In the genomic region with DNA sequence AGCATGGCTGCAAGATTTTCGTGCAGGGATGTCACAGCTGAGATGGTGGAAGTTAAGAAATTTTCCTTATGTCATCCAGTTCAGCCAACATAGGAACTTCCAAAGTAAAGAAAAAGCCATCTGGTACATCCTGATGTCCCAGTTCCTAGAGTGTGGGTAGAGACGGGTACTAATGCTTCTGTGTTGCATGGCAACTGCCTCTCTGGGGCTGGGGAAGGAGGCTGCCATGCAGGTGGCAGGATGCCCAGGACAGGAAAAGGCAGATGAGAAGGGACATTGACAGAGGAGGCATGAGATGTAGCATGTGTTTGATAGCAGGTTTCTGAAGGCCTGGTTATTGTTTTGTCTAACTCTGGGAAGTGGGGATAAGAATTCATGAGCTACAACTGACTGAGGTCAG, we compare ENCODE assay signal across 14 mouse cellular contexts.
A peak's percentile ranks its signal among the peaks of the same experiment; 100 is the strongest.
DNase-seq lines count a peak whose midpoint lies in the region; ATAC-seq and TF ChIP-seq lines count a peak whose summit lies in the region.
"Had no signal": no experiment of that assay in that cellular context is flagged by ENCODE, and none has a peak within 500 bp of the region (broad histone marks: within the 10 kb centered on the region; RNA-seq: fewer than 3 reads in every experiment).

No protein-coding gene starts in this region.

- no peak overlapping the region for H3K27ac ChIP-seq in midbrain, postnatal 0 days (ENCODE audit: low read depth, low read length)
- H3K27ac ChIP-seq in midbrain, embryonic 15.5 days: no peak overlapping the region
- H3K27ac ChIP-seq: heart, embryonic 13.5 days; hindbrain, embryonic 14.5 days had no signal

- no peak for ATAC-seq in midbrain, postnatal 0 days (ENCODE audit: low FRiP score)
- ATAC-seq in midbrain, embryonic 15.5 days (replicated peaks): no peak
- no peak for ATAC-seq in megakaryocyte progenitor cell, adult 5-6 weeks (replicated peaks; ENCODE audit: poor library complexity)

- H3K9ac ChIP-seq in midbrain, postnatal 0 days (replicated peaks; ENCODE audit: low read length, poor library complexity, severe bottlenecking): no peak overlapping the region
- no peak overlapping the region for H3K9ac ChIP-seq in midbrain, embryonic 15.5 days
- H3K9ac ChIP-seq: heart, embryonic 13.5 days; hindbrain, embryonic 14.5 days had no signal

- intact Hi-C loops in gastrocnemius, postnatal 14 days (cut with DNase I; ENCODE audit: low total_unique reads): no loop called here

- 80% methylated on average over 2 of the region's 2 CpGs for WGBS in midbrain, postnatal 0 days
- 85% methylated on average over 2 of the region's 2 CpGs for WGBS in midbrain, embryonic 15.5 days

- no peak overlapping the region for H3K4me2 ChIP-seq in midbrain, postnatal 0 days (ENCODE audit: low read depth, low read length, poor library complexity, severe bottlenecking)
- H3K4me2 ChIP-seq in midbrain, embryonic 15.5 days: no peak overlapping the region
- H3K4me2 ChIP-seq: heart, embryonic 13.5 days; hindbrain, embryonic 14.5 days; liver, embryonic 11.5 days had no signal

- H3K9me3 ChIP-seq in midbrain, postnatal 0 days (ENCODE audit: low read length): no peaks in the 10 kb centered on the region
- no peaks in the 10 kb centered on the region for H3K9me3 ChIP-seq in midbrain, embryonic 15.5 days
- H3K9me3 ChIP-seq: heart, embryonic 13.5 days had no signal

- peaks cover 6% of the 10 kb centered on the region; the same call in 1 of the 2 replicates for H3K36me3 ChIP-seq in midbrain, postnatal 0 days (ENCODE audit: insufficient read depth, low read length)
- H3K36me3 ChIP-seq in midbrain, embryonic 15.5 days (replicated peaks): no peaks in the 10 kb centered on the region
- H3K36me3 ChIP-seq: heart, embryonic 13.5 days had no signal

- TF ChIP-seq CTCF in midbrain, postnatal 0 days (IDR thresholded peaks at IDR 0.05): no peak

- no peak overlapping the region for H3K4me3 ChIP-seq in midbrain, postnatal 0 days (ENCODE audit: low read depth, low read length)
- no peak overlapping the region for H3K4me3 ChIP-seq in midbrain, embryonic 15.5 days
- H3K4me3 ChIP-seq: heart, embryonic 13.5 days had no signal

- H3K4me1 ChIP-seq in midbrain, postnatal 0 days (ENCODE audit: insufficient read depth, low read length): no peaks in the 10 kb centered on the region
- H3K4me1 ChIP-seq in midbrain, embryonic 15.5 days: peaks cover 11% of the 10 kb centered on the region

- peak; percentile 24 for DNase-seq in midbrain, postnatal 0 days (ENCODE audit: low spot score)
- DNase-seq in frontal cortex, postnatal 36 days (ENCODE audit: low spot score in 2 of 2): peak; percentile 71 to 81
- peak; percentile 61 to 86 for DNase-seq in left cerebral cortex, adult 9 months (ENCODE audit: low spot score in 2 of 2)
- peak; percentile 92 for DNase-seq in telencephalon, adult 2 months (ENCODE audit: low read depth, low spot score)
- DNase-seq in gastrocnemius, postnatal 14 days: no peak
- no peak for DNase-seq in c-Kit-positive CD71-positive TER-119-positive erythroid progenitor cells, embryonic 14.5 days (ENCODE audit: low spot score)
- DNase-seq: adrenal gland, postnatal 10 days; kidney, postnatal 36 days; lung, postnatal 14 days had no signal

- H3K27me3 ChIP-seq in midbrain, postnatal 0 days (ENCODE audit: insufficient read depth, low read length): no peaks in the 10 kb centered on the region
- no peaks in the 10 kb centered on the region for H3K27me3 ChIP-seq in midbrain, embryonic 15.5 days (replicated peaks)
- H3K27me3 ChIP-seq: heart, embryonic 13.5 days had no signal

Comparison
In these comparisons a context has a peak if more than half of its experiments do, and no peak if none do; other contexts are left out.
1. DNase-seq: peak in midbrain, postnatal 0 days (single experiment), frontal cortex, postnatal 36 days (2 of 2), left cerebral cortex, adult 9 months (2 of 2) and telencephalon, adult 2 months (single experiment); none in gastrocnemius, postnatal 14 days (single experiment) and c-Kit-positive CD71-positive TER-119-positive erythroid progenitor cells, embryonic 14.5 days (single experiment).